Mouse (Mus musculus) embryonic stem cell, embryonic (primary cell): ENCODE results near the gene Afg1l.

Experiments used
- CTCF ChIA-PET, 4 experiments: fragments of 300-600 bp in 2 of 4; fragments of 350-600 bp in 2 of 4; sonication (Branson Sonifier 250); formaldehyde crosslinking; loops; one replicate each; lab custom pipeline; 2022; ENCODE audit warnings: inconsistent platforms in 2 of 4; lab: Charles Lee
- POLR2A ChIA-PET, 4 experiments: fragments of 300-600 bp in 2 of 4; fragments of 350-600 bp in 2 of 4; sonication (Branson Sonifier 250); formaldehyde crosslinking; loops; one replicate each; lab custom pipeline; 2022; ENCODE audit warnings: antibody characterized with exemption in 4 of 4, inconsistent platforms in 1 of 4; lab: Charles Lee

Afg1l gene

GRCm38 (mm10) chr10:42274712-42275400 is 203.5 kb downstream of the Afg1l start:
- CTCF ChIA-PET, result interaction anchor here in 2 of 4 experiments (0.7 to 1.4 kb wide), 4 partner anchors 16 to 363 kb away, joined by 3 to 4 read pairs (median 4); no protein-coding TSS in a partner anchor
- POLR2A ChIA-PET, result interaction anchor here (0.5 to 5.9 kb wide), 47 partner anchors 8 to 756 kb away, joined by 3 to 57 read pairs (median 4); partner anchors contain the start of genes Afg1l (in 1 of the 4), Cd164 (in 1 of the 4) and Snx3 (in 1 of the 4)

DNA sequence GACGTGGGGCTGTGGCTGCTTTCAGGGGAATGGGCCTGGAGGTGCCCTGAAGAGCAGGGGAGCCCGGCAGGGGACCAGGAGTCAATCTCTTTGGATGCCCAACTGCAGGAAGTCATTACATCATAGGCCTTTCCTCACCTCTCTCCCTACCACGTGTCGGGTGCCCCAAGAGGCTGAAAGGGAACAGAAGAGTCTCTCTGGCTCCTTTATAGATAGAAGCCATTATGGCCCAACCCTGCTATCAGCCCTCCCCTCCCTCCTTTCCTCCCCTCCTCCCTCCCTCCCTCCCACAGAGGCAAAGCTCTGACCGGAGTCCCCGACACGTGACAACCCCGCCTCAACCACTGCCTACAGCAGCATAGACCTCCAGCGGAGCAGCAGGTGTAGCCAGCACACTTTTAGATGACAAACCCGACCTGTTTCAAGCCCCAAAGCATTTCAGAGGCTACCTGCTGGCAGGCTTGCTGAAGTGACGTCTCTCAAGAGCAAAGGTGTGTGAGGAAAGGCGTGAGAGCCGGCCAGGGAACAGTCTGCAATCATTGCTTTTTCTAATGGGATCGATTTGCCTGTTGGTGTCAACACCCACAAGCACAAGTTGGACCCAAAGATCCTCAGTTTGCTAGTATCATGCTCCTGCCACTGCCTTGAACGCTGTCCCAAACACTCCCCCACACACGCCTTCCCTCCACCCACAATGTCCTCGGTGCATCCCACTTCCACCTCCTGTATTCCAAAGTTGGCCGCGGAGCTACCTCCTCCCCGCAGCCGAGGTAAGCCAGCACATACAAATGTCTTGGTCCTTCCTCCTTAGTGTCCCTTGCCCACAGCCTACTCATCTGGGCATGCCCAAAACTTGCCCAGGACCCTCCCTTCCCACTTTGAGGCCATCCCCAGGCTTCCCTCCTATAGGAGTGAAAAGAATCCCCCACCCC is 204.3 kb downstream of the Afg1l start:
- ChIA-PET CTCF (interaction anchor here in 2 of 4 experiments (0.6 to 1.4 kb wide), 6 partner anchors 17 to 413 kb away, joined by 3 to 4 read pairs (median 4); no protein-coding TSS in a partner anchor), POLR2A (interaction anchor here (0.5 to 5.9 kb wide), 66 partner anchors 8 to 870 kb away, joined by 3 to 57 read pairs (median 4); partner anchors contain the start of genes Sec63 (in 2 of the 4), Afg1l (in 1 of the 4), Cd164 (in 1 of the 4) and Snx3 (in 1 of the 4))

GRCm38 (mm10) chr10:42273403-42273759 is 205.0 kb downstream of the Afg1l start:
- POLR2A ChIA-PET, result interaction anchor here in 3 of 4 experiments (0.5 to 5.9 kb wide), 32 partner anchors 9 to 750 kb away, joined by 3 to 57 read pairs (median 5); partner anchors contain the start of genes Sec63 (in 2 of the 3) and Snx3 (in 1 of the 3)

GRCm38 (mm10) chr10:42271454-42272230 is 206.7 kb downstream of the Afg1l start:
- CTCF ChIA-PET, result no interaction called here
- POLR2A ChIA-PET, result interaction anchor here in 2 of 4 experiments (0.6 to 1.3 kb wide), 3 partner anchors 8 to 234 kb away, joined by 3 to 5 read pairs (median 3); no protein-coding TSS in a partner anchor

More at GRCm38 (mm10) chr10:42273403-42273759, 205.0 kb downstream of the Afg1l start:
- CTCF ChIA-PET, result interaction anchor here in 1 of 4 experiments (1.4 kb wide), 1 partner anchor 292 kb away, joined by 4 read pairs; no protein-coding TSS in a partner anchor

- POLR2A ChIA-PET, result interaction anchor here in 3 of 4 experiments (1.1 to 2.4 kb wide), 13 partner anchors 8 to 198 kb away, joined by 3 to 18 read pairs (median 4); no protein-coding TSS in a partner anchor
- CTCF ChIA-PET, result no interaction called here
Measured at GRCm38 (mm10) chr10:42270277-42271083, 207.9 kb downstream of the Afg1l start.

- CTCF ChIA-PET, result interaction anchor here in 1 of 4 experiments (1.0 kb wide), 1 partner anchor 22 kb away, joined by 12 read pairs; no protein-coding TSS in a partner anchor
Measured at GRCm38 (mm10) chr10:42269281-42270025, 208.9 kb downstream of the Afg1l start.

DNA sequence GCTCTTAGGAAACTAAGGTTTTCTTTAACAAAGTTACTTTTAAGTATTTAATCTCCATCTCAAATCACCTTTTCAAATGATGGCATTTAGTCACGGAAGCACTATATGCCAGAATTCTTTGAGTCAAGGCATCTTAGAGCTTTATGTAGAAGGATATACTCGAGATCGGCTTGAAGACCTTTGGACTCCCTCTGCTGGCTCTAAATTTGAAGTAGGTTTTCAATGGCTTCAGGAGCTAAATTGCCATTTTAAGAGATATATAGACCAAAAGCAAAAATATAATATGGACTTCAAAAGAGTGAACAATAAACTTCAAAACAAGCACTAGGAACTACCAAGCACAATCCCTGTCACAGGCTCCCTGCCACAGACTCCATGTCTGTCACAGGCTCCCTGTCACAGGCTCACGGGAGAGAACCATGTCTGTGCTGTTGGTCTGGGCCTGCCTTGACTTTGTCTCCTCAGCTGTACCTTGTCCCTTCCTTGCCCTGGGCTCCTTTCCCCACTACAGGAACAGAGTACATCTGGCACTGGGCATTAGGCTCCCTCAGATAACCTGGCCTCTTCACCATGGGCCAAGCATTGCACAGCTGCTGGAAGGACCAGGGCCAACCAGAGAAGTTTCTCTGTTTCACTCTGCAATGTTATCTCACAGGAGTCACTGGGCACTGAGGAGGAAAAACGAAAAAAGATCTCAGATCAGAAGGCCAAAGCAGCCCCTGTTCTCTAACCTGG is 210.4 kb downstream of the Afg1l start:
- CTCF ChIA-PET, result interaction anchor here in 2 of 4 experiments (0.6 to 1.6 kb wide), 2 partner anchors 23 to 273 kb away, joined by 4 read pairs; no protein-coding TSS in a partner anchor
- POLR2A ChIA-PET, result interaction anchor here (0.6 to 3.0 kb wide), 15 partner anchors 8 to 238 kb away, joined by 3 to 19 read pairs (median 8); no protein-coding TSS in a partner anchor

More at GRCm38 (mm10) chr10:42269281-42270025, 208.9 kb downstream of the Afg1l start:
- POLR2A ChIA-PET, result interaction anchor here in 3 of 4 experiments (0.5 to 2.5 kb wide), 19 partner anchors 8 to 240 kb away, joined by 3 to 18 read pairs (median 4); no protein-coding TSS in a partner anchor

DNA sequence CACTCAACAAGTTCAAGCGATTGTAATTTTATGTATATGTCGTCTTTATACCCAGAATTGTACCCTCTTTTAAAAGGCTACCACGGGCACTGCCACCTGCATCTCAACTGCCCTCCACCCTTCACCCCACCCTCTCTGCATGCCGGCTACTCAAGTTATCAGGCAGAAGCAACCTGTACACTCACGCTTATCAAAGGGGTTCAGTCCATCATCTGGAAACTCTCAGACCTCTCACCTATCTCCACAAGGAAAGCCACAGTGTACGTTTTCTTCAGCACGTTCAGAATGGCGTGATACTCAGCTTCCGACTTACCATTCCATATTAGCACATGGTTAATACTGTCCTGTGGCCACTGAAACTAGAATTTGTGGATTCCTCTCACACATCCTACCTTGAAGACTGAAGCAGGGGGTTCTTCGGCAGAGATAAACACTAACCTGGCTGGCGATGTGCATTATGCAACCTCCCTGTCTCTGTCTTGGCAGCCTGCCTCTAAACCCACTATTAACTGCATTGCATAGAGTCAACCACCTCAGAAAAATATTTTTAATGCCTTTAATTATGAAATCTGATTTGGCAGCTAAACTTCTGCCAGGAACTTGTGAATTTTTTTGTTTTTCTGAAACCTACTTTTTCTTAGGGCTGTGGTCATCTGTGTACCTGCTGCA is 213.2 kb downstream of the Afg1l start:
- ChIA-PET CTCF (no interaction called here), POLR2A (interaction anchor here in 2 of 4 experiments (1.4 to 6.5 kb wide), 5 partner anchors 9 to 18 kb away, joined by 5 to 49 read pairs (median 7); no protein-coding TSS in a partner anchor)

DNA sequence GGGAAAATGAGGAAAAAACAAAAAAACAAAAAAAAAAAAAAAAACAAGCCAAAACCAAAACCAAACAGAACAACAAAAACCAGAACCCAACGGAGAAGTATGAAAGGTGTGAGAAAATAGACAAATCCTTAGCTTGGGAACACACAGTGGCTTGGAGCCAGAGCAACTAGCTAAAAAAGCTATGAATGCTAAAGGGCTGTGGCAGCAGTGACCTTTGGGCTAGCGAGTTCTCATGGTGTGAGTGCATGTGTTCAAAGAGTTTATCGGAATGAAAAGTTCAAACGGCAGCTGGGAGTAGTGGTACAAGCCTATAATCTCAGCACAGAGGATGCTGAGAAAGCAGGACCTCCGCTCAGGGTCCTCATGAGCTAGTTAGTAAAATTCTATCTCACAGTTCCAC is 214.2 kb downstream of the Afg1l start:
- ChIA-PET POLR2A (interaction anchor here (0.6 to 6.5 kb wide), 9 partner anchors 10 to 371 kb away, joined by 3 to 57 read pairs (median 7); partner anchors contain the start of gene Foxo3 (in 1 of the 4)), CTCF (no interaction called here)

DNA sequence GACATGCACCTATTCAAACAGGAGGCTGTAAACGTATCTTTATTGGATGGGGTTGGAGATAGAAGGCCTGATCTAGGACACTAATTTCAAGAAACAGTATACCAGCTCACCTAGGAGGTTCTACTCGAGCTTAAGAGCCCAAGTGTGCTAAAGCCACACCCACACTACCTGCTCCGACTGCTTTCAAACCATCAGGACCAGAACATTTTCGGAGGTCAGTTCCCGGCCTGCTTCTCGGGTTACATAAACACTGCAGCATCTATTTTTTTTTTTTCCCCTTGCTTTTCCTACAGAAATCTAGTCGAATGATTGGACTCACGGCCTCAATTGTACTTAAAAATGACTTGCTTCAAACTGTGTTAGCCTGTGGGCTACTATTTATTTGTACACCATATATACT is 214.7 kb downstream of the Afg1l start:
- POLR2A ChIA-PET, result interaction anchor here in 2 of 4 experiments (0.7 to 6.5 kb wide), 7 partner anchors 9 to 362 kb away, joined by 3 to 57 read pairs (median 18); partner anchors contain the start of gene Foxo3 (in 1 of the 2)
- CTCF ChIA-PET, result no interaction called here
